Mouse (Mus musculus) midbrain, embryonic 11.5 days (tissue): ENCODE data around the gene Aak1. TPM values are rescaled to one million over a fixed set of nuclear protein-coding genes. Genes with fewer than 3 reads are reported as not detected.

Experiments used
- ATAC-seq: fragments of 200-750 bp; cut with Nextera tagmentation; 2 replicates; pipeline ENCODE4 v1.8.0; 2017; ENCODE audit warnings: moderate TSS enrichment, moderate library complexity; ENCODE audit not compliant: low FRiP score
- DNase-seq: peaks from one replicate; pipeline ENCODE4 v3.0.0; 2015; ENCODE audit warnings: low spot score; ENCODE audit errors: missing footprints
- H3K27ac ChIP-seq: fragments of 300-500 bp; sonication (generic); 2 replicates; pipeline ENCODE4 v1.5.1; 2014; ENCODE audit warnings: low read depth, low read length
- H3K27me3 ChIP-seq: fragments of 300-500 bp; sonication (generic); 2 replicates; pipeline ENCODE4 v1.6.1; 2014; ENCODE audit warnings: mild to moderate bottlenecking, low read length, moderate library complexity, mixed read lengths; ENCODE audit not compliant: control insufficient read depth, insufficient read depth
- H3K36me3 ChIP-seq: fragments of 300-500 bp; sonication (generic); 2 replicates; pipeline ENCODE4 v1.6.1; 2014; ENCODE audit warnings: mild to moderate bottlenecking, low read length, moderate library complexity, mixed read lengths; ENCODE audit not compliant: control insufficient read depth, insufficient read depth
- H3K4me1 ChIP-seq: fragments of 300-500 bp; sonication (generic); 2 replicates; pipeline ENCODE4 v1.6.1; 2014; ENCODE audit warnings: low read length; ENCODE audit not compliant: control insufficient read depth, insufficient read depth
- H3K4me2 ChIP-seq: fragments of 300-500 bp; sonication (generic); 2 replicates; pipeline ENCODE4 v1.6.1; 2014; ENCODE audit warnings: mild to moderate bottlenecking, moderate library complexity
- H3K4me3 ChIP-seq: fragments of 300-500 bp; sonication (generic); 2 replicates; pipeline ENCODE4 v1.5.1; 2014; ENCODE audit warnings: low read depth, low read length
- H3K9ac ChIP-seq: fragments of 300-500 bp; sonication (generic); 2 replicates; pipeline ENCODE4 v1.6.1; 2014; ENCODE audit warnings: low read length
- H3K9me3 ChIP-seq: fragments of 300-500 bp; sonication (generic); 2 replicates; pipeline ENCODE4 v1.6.1; 2016; ENCODE audit warnings: low read length; ENCODE audit not compliant: control insufficient read depth
- WGBS: fragments of 180-500 bp; shearing (Covaris S2); extraction: QIAGEN DNeasy Blood & Tissue Kit; methylation state at CpG from one replicate; pipeline ENCODE4 v1.1.7; 2014; 5-methylcytosine and 5-hydroxymethylcytosine counted together
- polyA plus RNA-seq: library from polyadenylated mRNA; unstranded; fragments of >200 nt; fragmentation: Nextera tagmentation; extraction: Ambion mirVana; gene quantifications from 2 replicates; pipeline ENCODE4 v1.2.1, GENCODE M21; 2014

Aak1 gene
- polyA plus RNA-seq, result 17.1 and 21.1 TPM in 2 replicates

- peak; percentile 99 for DNase-seq
- H3K4me3 ChIP-seq, result peak within 1 kb of the TSS; percentile 82
- H3K27me3 ChIP-seq, result no peaks in the 10 kb centered on the region
- no peaks in the 10 kb centered on the region for H3K36me3 ChIP-seq
- no peaks in the 10 kb centered on the region for H3K9me3 ChIP-seq
- peaks cover 29% of the 10 kb centered on the region for H3K4me1 ChIP-seq
- peak within 1 kb of the TSS; percentile 61 for H3K4me2 ChIP-seq
- WGBS, result 1% methylated on average over 59 of the region's 60 CpGs
- peak; percentile 94 for ATAC-seq
- peak within 1 kb of the TSS; percentile 95 for H3K27ac ChIP-seq
- H3K9ac ChIP-seq, result peak within 1 kb of the TSS; percentile 82
These were observed at the start of gene Aak1 for GRCm38 (mm10) chr6:86848915-86849644. Gene Aak1 (plus strand): TSS chr6:86849517.

GRCm38 (mm10) chr6:86800467-86800866 is 48.9 kb upstream of the Aak1 start:
- no peaks in the 10 kb centered on the region for H3K27me3 ChIP-seq
- no peak overlapping the region for H3K4me2 ChIP-seq
- no peaks in the 10 kb centered on the region for H3K36me3 ChIP-seq
- no peak overlapping the region for H3K27ac ChIP-seq
- ATAC-seq, result no peak
- no peaks in the 10 kb centered on the region for H3K9me3 ChIP-seq
- no peak overlapping the region for H3K9ac ChIP-seq
- H3K4me3 ChIP-seq, result no peak overlapping the region
- DNase-seq, result no peak
- H3K4me1 ChIP-seq, result no peaks in the 10 kb centered on the region
- WGBS, result 94% methylated on average over 3 of the region's 3 CpGs

- 50% methylated on average over 11 of the region's 11 CpGs for WGBS
- no peak overlapping the region for H3K27ac ChIP-seq
- H3K27me3 ChIP-seq, result no peaks in the 10 kb centered on the region
- H3K36me3 ChIP-seq, result no peaks in the 10 kb centered on the region
- H3K4me1 ChIP-seq, result no peaks in the 10 kb centered on the region
- ATAC-seq (no peak), DNase-seq (no peak)
- no peaks in the 10 kb centered on the region for H3K9me3 ChIP-seq
- no peak overlapping the region for H3K9ac ChIP-seq
- H3K4me2 ChIP-seq, result no peak overlapping the region
- H3K4me3 ChIP-seq, result no peak overlapping the region
These were observed 47.9 kb upstream of the Aak1 start for GRCm38 (mm10) chr6:86801431-86801830.

- DNase-seq, result no peak
- no peak overlapping the region for H3K4me2 ChIP-seq
- H3K9me3 ChIP-seq, result no peaks in the 10 kb centered on the region
- no peak overlapping the region for H3K9ac ChIP-seq
- no peaks in the 10 kb centered on the region for H3K36me3 ChIP-seq
- no peak overlapping the region for H3K27ac ChIP-seq
- H3K4me3 ChIP-seq, result no peak overlapping the region
- 85% methylated on average over 3 of the region's 3 CpGs for WGBS
- H3K4me1 ChIP-seq, result no peaks in the 10 kb centered on the region
- H3K27me3 ChIP-seq, result no peaks in the 10 kb centered on the region
- no peak for ATAC-seq
These were observed 44.7 kb upstream of the Aak1 start for GRCm38 (mm10) chr6:86804646-86805045.

- no peaks in the 10 kb centered on the region for H3K9me3 ChIP-seq
These were observed 42.7 kb upstream of the Aak1 start for GRCm38 (mm10) chr6:86806455-86807086.

GRCm38 (mm10) chr6:86812919-86813318 is 36.4 kb upstream of the Aak1 start:
- ATAC-seq (no peak), DNase-seq (no peak)
- no peak overlapping the region for H3K9ac ChIP-seq
- no peaks in the 10 kb centered on the region for H3K27me3 ChIP-seq
- no peak overlapping the region for H3K4me2 ChIP-seq
- no peaks in the 10 kb centered on the region for H3K9me3 ChIP-seq
- peaks cover 3% of the 10 kb centered on the region; the same call in 1 of the 2 replicates for H3K4me1 ChIP-seq
- H3K36me3 ChIP-seq, result no peaks in the 10 kb centered on the region
- H3K4me3 ChIP-seq, result no peak overlapping the region
- WGBS, result 58% methylated on average over 4 of the region's 4 CpGs
- H3K27ac ChIP-seq, result no peak overlapping the region

More at GRCm38 (mm10) chr6:86806455-86807086, 42.7 kb upstream of the Aak1 start:
- H3K9ac ChIP-seq, result no peak overlapping the region
- no peak overlapping the region for H3K4me2 ChIP-seq
- no peaks in the 10 kb centered on the region for H3K36me3 ChIP-seq
- H3K27me3 ChIP-seq, result no peaks in the 10 kb centered on the region
- ATAC-seq (0 out of 2 replicates have a peak, but pooled peaks have one; percentile 44), DNase-seq (peak; percentile 88)
- 4% methylated on average over 5 of the region's 5 CpGs for WGBS
- H3K4me1 ChIP-seq, result no peaks in the 10 kb centered on the region
- no peak overlapping the region for H3K4me3 ChIP-seq
- H3K27ac ChIP-seq, result no peak overlapping the region

- no peak overlapping the region for H3K4me3 ChIP-seq
- H3K9me3 ChIP-seq, result no peaks in the 10 kb centered on the region
- no peak overlapping the region for H3K27ac ChIP-seq
- WGBS, result 26% methylated on average over 3 of the region's 3 CpGs
- ATAC-seq (no peak), DNase-seq (no peak)
- no peak overlapping the region for H3K9ac ChIP-seq
- peaks cover 3% of the 10 kb centered on the region; the same call in 1 of the 2 replicates for H3K4me1 ChIP-seq
- H3K36me3 ChIP-seq, result no peaks in the 10 kb centered on the region
- H3K4me2 ChIP-seq, result no peak overlapping the region
- no peaks in the 10 kb centered on the region for H3K27me3 ChIP-seq
These were observed 36.0 kb upstream of the Aak1 start for GRCm38 (mm10) chr6:86813341-86813740.

- WGBS, result 45% methylated on average over 3 of the region's 3 CpGs
- Histone ChIP-seq H3K4me1 (peaks cover 3% of the 10 kb centered on the region; the same call in 1 of the 2 replicates), H3K9me3 (no peaks in the 10 kb centered on the region), H3K4me2 (no peak overlapping the region), H3K4me3 (no peak overlapping the region), H3K27me3 (no peaks in the 10 kb centered on the region), H3K27ac (no peak overlapping the region), H3K9ac (no peak overlapping the region), H3K36me3 (no peaks in the 10 kb centered on the region)
- ATAC-seq, result no peak
- DNase-seq, result no peak
These were observed 34.4 kb upstream of the Aak1 start for GRCm38 (mm10) chr6:86814926-86815325.

- H3K4me3 ChIP-seq, result no peak overlapping the region
- no peak for ATAC-seq
These were observed 33.9 kb upstream of the Aak1 start for GRCm38 (mm10) chr6:86815436-86815835.

More at GRCm38 (mm10) chr6:86815436-86815835, 33.9 kb upstream of the Aak1 start:
- no peak for DNase-seq
- Histone ChIP-seq H3K9me3 (no peaks in the 10 kb centered on the region), H3K9ac (no peak overlapping the region), H3K27ac (no peak overlapping the region), H3K27me3 (no peaks in the 10 kb centered on the region), H3K36me3 (no peaks in the 10 kb centered on the region), H3K4me1 (peaks cover 3% of the 10 kb centered on the region; the same call in 1 of the 2 replicates), H3K4me2 (no peak overlapping the region)
- 7% methylated on average over 7 of the region's 7 CpGs for WGBS
